Mouse (Mus musculus): ENCODE results near the gene Il1r1.

- TF ChIP-seq CTCF (IDR thresholded peaks at IDR 0.05; ENCODE audit: borderline replicate concordance, insufficient read depth, low read length) (no peak), POLR2A (IDR thresholded peaks at IDR 0.05; ENCODE audit: low read depth, low read length) (no peak)
Observed at GRCm38 (mm10) chr1:40358771-40359181, 133.9 kb downstream of the Il1r1 start.
